Comparison of ENCODE assay signal across 26 mouse cellular contexts in genomic region chr7:142321637-142322306, GRCm38 (mm10). TPM values are rescaled to one million over a fixed set of nuclear protein-coding genes. Genes with fewer than 3 reads are reported as not detected.
DNase-seq lines count a peak whose midpoint lies in the region; ATAC-seq and TF ChIP-seq lines count a peak whose summit lies in the region.
"Not testable (repeated sequence)": the region's sequence is repeated elsewhere in the genome, so short reads cannot be mapped to it uniquely, and the experiment has no call there.
"Had no signal": no experiment of that assay in that cellular context is flagged by ENCODE, and none has a peak within 500 bp of the region (broad histone marks: within the 10 kb centered on the region; RNA-seq: fewer than 3 reads in every experiment).

No protein-coding gene starts in this region.

- not testable (repeated sequence) for H3K36me3 ChIP-seq in embryonic facial prominence, embryonic 13.5 days; heart, embryonic 11.5 days (ENCODE audit: control insufficient read depth, insufficient read depth, low read length); heart, postnatal 0 days (replicated peaks; ENCODE audit: control insufficient read depth, insufficient read depth, low read length); intestine, embryonic 14.5 days (ENCODE audit: control insufficient read depth, insufficient read depth, low read length); limb, embryonic 12.5 days; neural tube, embryonic 13.5 days; stomach, postnatal 0 days (ENCODE audit: control insufficient read depth, insufficient read depth, low read length)

- ATAC-seq in embryonic facial prominence, embryonic 13.5 days (ENCODE audit: insufficient number of reproducible peaks, insufficient read depth, low FRiP score, low TSS enrichment, low read depth); heart, embryonic 11.5 days (replicated peaks; ENCODE audit: insufficient number of reproducible peaks, low FRiP score, low TSS enrichment); heart, postnatal 0 days (ENCODE audit: insufficient read depth, low read depth); intestine, embryonic 14.5 days (replicated peaks; ENCODE audit: low FRiP score, low TSS enrichment, low read depth); limb, embryonic 12.5 days (ENCODE audit: insufficient number of reproducible peaks, insufficient read depth, low FRiP score, low TSS enrichment, low read depth); neural tube, embryonic 13.5 days (ENCODE audit: low read depth); stomach, postnatal 0 days (ENCODE audit: low FRiP score, low TSS enrichment): not testable (repeated sequence)

- not testable (repeated sequence) for H3K9ac ChIP-seq in embryonic facial prominence, embryonic 13.5 days; heart, embryonic 11.5 days (ENCODE audit: low read depth, low read length); heart, postnatal 0 days (replicated peaks; ENCODE audit: low read depth, low read length); intestine, embryonic 14.5 days (ENCODE audit: low read length); limb, embryonic 12.5 days (replicated peaks); neural tube, embryonic 13.5 days; stomach, postnatal 0 days (ENCODE audit: low read length)

- H3K4me3 ChIP-seq in embryonic facial prominence, embryonic 13.5 days; heart, embryonic 11.5 days (ENCODE audit: low read depth, low read length); heart, postnatal 0 days (ENCODE audit: low read depth, low read length); intestine, embryonic 14.5 days (ENCODE audit: low read depth, low read length); limb, embryonic 12.5 days (replicated peaks); neural tube, embryonic 13.5 days; stomach, postnatal 0 days (ENCODE audit: low read depth, low read length): not testable (repeated sequence)

- DNase-seq in heart, postnatal 0 days (ENCODE audit: low spot score); intestine, embryonic 14.5 days (ENCODE audit: low spot score); stomach, postnatal 0 days (ENCODE audit: low spot score): not testable (repeated sequence)

- H3K4me2 ChIP-seq in embryonic facial prominence, embryonic 13.5 days; heart, embryonic 11.5 days; heart, postnatal 0 days (ENCODE audit: low read depth, low read length); intestine, embryonic 14.5 days (ENCODE audit: low read length); limb, embryonic 12.5 days; neural tube, embryonic 13.5 days; stomach, postnatal 0 days (replicated peaks; ENCODE audit: low read depth): not testable (repeated sequence)

- not testable (repeated sequence) for H3K27me3 ChIP-seq in embryonic facial prominence, embryonic 13.5 days; heart, embryonic 11.5 days (ENCODE audit: control insufficient read depth, insufficient read depth, low read length); heart, postnatal 0 days (ENCODE audit: control insufficient read depth, insufficient read depth, low read length); intestine, embryonic 14.5 days (replicated peaks; ENCODE audit: control insufficient read depth, insufficient read depth, low read length); limb, embryonic 12.5 days; neural tube, embryonic 13.5 days; stomach, postnatal 0 days (ENCODE audit: control insufficient read depth, insufficient read depth, low read length)

- not testable (repeated sequence) for TF ChIP-seq EP300 in heart, postnatal 0 days (IDR thresholded peaks at IDR 0.05; ENCODE audit: low read depth); stomach, postnatal 0 days (optimal IDR thresholded peaks at IDR 0.05)

- TF ChIP-seq CTCF in heart, postnatal 0 days (IDR thresholded peaks at IDR 0.05; ENCODE audit: low read depth); stomach, postnatal 0 days (IDR thresholded peaks at IDR 0.05; ENCODE audit: low read depth): not testable (repeated sequence)

- H3K27ac ChIP-seq in embryonic facial prominence, embryonic 13.5 days, result peak overlapping the region; percentile 73
- peak overlapping the region; percentile 41; the same call in 1 of the 2 replicates for H3K27ac ChIP-seq in heart, embryonic 11.5 days (ENCODE audit: low read depth, low read length)
- H3K27ac ChIP-seq in heart, postnatal 0 days (ENCODE audit: low read depth), result peak overlapping the region; percentile 50; the same call in 1 of the 2 replicates
- peak overlapping the region; percentile 76 for H3K27ac ChIP-seq in intestine, embryonic 14.5 days (ENCODE audit: low read depth)
- peak overlapping the region; percentile 86 for H3K27ac ChIP-seq in limb, embryonic 12.5 days
- H3K27ac ChIP-seq in neural tube, embryonic 13.5 days (replicated peaks), result peak overlapping the region; percentile 33; the same call in 1 of the 2 replicates
- H3K27ac ChIP-seq in stomach, postnatal 0 days (replicated peaks), result peak overlapping the region; percentile 78

- 28% methylated on average over 7 of the region's 10 CpGs for WGBS in embryonic facial prominence, embryonic 13.5 days
- WGBS in heart, embryonic 11.5 days (ENCODE audit: insufficient replicate concordance), result 48% methylated on average over 4 of the region's 10 CpGs
- 75% methylated on average over 3 of the region's 10 CpGs for WGBS in heart, postnatal 0 days
- WGBS in intestine, embryonic 14.5 days, result 36% methylated on average over 5 of the region's 10 CpGs
- 12% methylated on average over 6 of the region's 10 CpGs for WGBS in limb, embryonic 12.5 days
- WGBS in neural tube, embryonic 13.5 days, result 55% methylated on average over 4 of the region's 10 CpGs
- WGBS in stomach, postnatal 0 days, result 56% methylated on average over 3 of the region's 10 CpGs

- H3K4me1 ChIP-seq in embryonic facial prominence, embryonic 13.5 days, result peaks cover 20% of the 10 kb centered on the region
- peaks cover 40% of the 10 kb centered on the region for H3K4me1 ChIP-seq in heart, embryonic 11.5 days (ENCODE audit: control insufficient read depth, insufficient read depth, low read length)
- not testable (repeated sequence) for H3K4me1 ChIP-seq in heart, postnatal 0 days (ENCODE audit: control insufficient read depth, insufficient read depth); stomach, postnatal 0 days (replicated peaks; ENCODE audit: control insufficient read depth, insufficient read depth)
- H3K4me1 ChIP-seq in intestine, embryonic 14.5 days (replicated peaks; ENCODE audit: control insufficient read depth, insufficient read depth, low read length), result peaks cover 47% of the 10 kb centered on the region
- peaks cover 31% of the 10 kb centered on the region for H3K4me1 ChIP-seq in limb, embryonic 12.5 days (replicated peaks)
- peaks cover 34% of the 10 kb centered on the region for H3K4me1 ChIP-seq in neural tube, embryonic 13.5 days (replicated peaks)

- H3K9me3 ChIP-seq in embryonic facial prominence, embryonic 13.5 days; heart, embryonic 11.5 days (replicated peaks; ENCODE audit: control insufficient read depth, low read length); heart, postnatal 0 days (replicated peaks; ENCODE audit: control insufficient read depth, low read length); intestine, embryonic 14.5 days (ENCODE audit: control insufficient read depth, low read length); limb, embryonic 12.5 days; neural tube, embryonic 13.5 days; stomach, postnatal 0 days (ENCODE audit: control insufficient read depth, low read length): not testable (repeated sequence)

RNA-seq across cellular contexts. Expression of gene Krtap5-4, which starts 18.4 kb away (rescaled TPM):
- polyA plus RNA-seq in embryonic facial prominence, embryonic 13.5 days (2015; fragmentation: Nextera tagmentation; extraction: Ambion mirVana), result not detected in 2 replicates
- 0.26 TPM in 1 of 2 replicates, not detected in the other for polyA plus RNA-seq in heart, embryonic 11.5 days (2014; fragmentation: Nextera tagmentation; extraction: Ambion mirVana)
- total RNA-seq in heart, postnatal 0 days (2014; rRNA removed; ENCODE audit: low replicate concordance), result not detected in 2 replicates
- polyA plus RNA-seq in heart, postnatal 0 days (2015; fragmentation: Nextera tagmentation; extraction: Ambion mirVana), result not detected in 2 replicates
- not detected in 2 replicates for polyA plus RNA-seq in intestine, embryonic 14.5 days (2014; fragmentation: Nextera tagmentation; extraction: Ambion mirVana)
- not detected in 2 replicates for polyA plus RNA-seq in limb, embryonic 12.5 days (2016; fragmentation: Nextera tagmentation; extraction: Ambion mirVana)
- not detected in 2 replicates for polyA plus RNA-seq in neural tube, embryonic 13.5 days (2015; fragmentation: Nextera tagmentation; extraction: Ambion mirVana)
- not detected in 2 replicates for polyA plus RNA-seq in stomach, postnatal 0 days (2015; fragmentation: Nextera tagmentation; extraction: Ambion mirVana)
- total RNA-seq: adrenal gland, postnatal 14 days; gastrocnemius, adult 18-20 months; gastrocnemius, postnatal 25 days; heart, postnatal 4 days; hindbrain, postnatal 0 days; left cerebral cortex, postnatal 10 days; megakaryocyte-erythroid progenitor cell, adult 5-6 weeks; monocyte, adult 5-6 weeks; neutrophil, adult 5-6 weeks had no signal
- polyA plus RNA-seq: CD4-positive, CD25-positive, alpha-beta regulatory T cell, adult 4 months; forebrain, embryonic 15.5 days; frontal cortex, adult 2 months; hindbrain, postnatal 0 days; intestine, postnatal 0 days; limb, embryonic 15.5 days; liver, embryonic 13.5 days; macrophage; midbrain, embryonic 14.5 days; testis, adult 2 months had no signal

RNA-seq across cellular contexts. Expression of gene Krtap5-1, which starts 24.9 kb away (rescaled TPM):
- polyA plus RNA-seq in embryonic facial prominence, embryonic 13.5 days (2015; fragmentation: Nextera tagmentation; extraction: Ambion mirVana), result not detected in 2 replicates
- polyA plus RNA-seq in heart, embryonic 11.5 days (2014; fragmentation: Nextera tagmentation; extraction: Ambion mirVana), result not detected in 2 replicates
- total RNA-seq in heart, postnatal 0 days (2014; rRNA removed; ENCODE audit: low replicate concordance), result not detected in 2 replicates
- polyA plus RNA-seq in heart, postnatal 0 days (2015; fragmentation: Nextera tagmentation; extraction: Ambion mirVana), result not detected in 2 replicates
- 0.42 TPM in 1 of 2 replicates, not detected in the other for polyA plus RNA-seq in intestine, embryonic 14.5 days (2014; fragmentation: Nextera tagmentation; extraction: Ambion mirVana)
- not detected in 2 replicates for polyA plus RNA-seq in limb, embryonic 12.5 days (2016; fragmentation: Nextera tagmentation; extraction: Ambion mirVana)
- polyA plus RNA-seq in neural tube, embryonic 13.5 days (2015; fragmentation: Nextera tagmentation; extraction: Ambion mirVana), result not detected in 2 replicates
- not detected in 2 replicates for polyA plus RNA-seq in stomach, postnatal 0 days (2015; fragmentation: Nextera tagmentation; extraction: Ambion mirVana)
- total RNA-seq: adrenal gland, postnatal 14 days; gastrocnemius, adult 18-20 months; gastrocnemius, postnatal 25 days; heart, postnatal 4 days; hindbrain, postnatal 0 days; left cerebral cortex, postnatal 10 days; megakaryocyte-erythroid progenitor cell, adult 5-6 weeks; monocyte, adult 5-6 weeks; neutrophil, adult 5-6 weeks had no signal
- polyA plus RNA-seq: CD4-positive, CD25-positive, alpha-beta regulatory T cell, adult 4 months; forebrain, embryonic 15.5 days; frontal cortex, adult 2 months; heart, embryonic 14.5 days; hindbrain, postnatal 0 days; intestine, postnatal 0 days; limb, embryonic 15.5 days; liver, embryonic 13.5 days; macrophage; midbrain, embryonic 14.5 days; testis, adult 2 months had no signal

RNA-seq across cellular contexts. Expression of gene Gm4559, which starts 47.6 kb away (rescaled TPM):
- polyA plus RNA-seq in embryonic facial prominence, embryonic 13.5 days (2015; fragmentation: Nextera tagmentation; extraction: Ambion mirVana), result not detected in 2 replicates
- polyA plus RNA-seq in heart, embryonic 11.5 days (2014; fragmentation: Nextera tagmentation; extraction: Ambion mirVana), result not detected in 2 replicates
- total RNA-seq in heart, postnatal 0 days (2014; rRNA removed; ENCODE audit: low replicate concordance), result not detected in 2 replicates
- polyA plus RNA-seq in heart, postnatal 0 days (2015; fragmentation: Nextera tagmentation; extraction: Ambion mirVana), result not detected in 2 replicates
- polyA plus RNA-seq in intestine, embryonic 14.5 days (2014; fragmentation: Nextera tagmentation; extraction: Ambion mirVana), result not detected in 2 replicates
- polyA plus RNA-seq in limb, embryonic 12.5 days (2016; fragmentation: Nextera tagmentation; extraction: Ambion mirVana), result not detected in 2 replicates
- polyA plus RNA-seq in neural tube, embryonic 13.5 days (2015; fragmentation: Nextera tagmentation; extraction: Ambion mirVana), result not detected in 2 replicates
- not detected in 2 replicates for polyA plus RNA-seq in stomach, postnatal 0 days (2015; fragmentation: Nextera tagmentation; extraction: Ambion mirVana)
- total RNA-seq: adrenal gland, postnatal 14 days; gastrocnemius, adult 18-20 months; gastrocnemius, postnatal 25 days; heart, postnatal 4 days; hindbrain, postnatal 0 days; left cerebral cortex, postnatal 10 days; megakaryocyte-erythroid progenitor cell, adult 5-6 weeks; monocyte, adult 5-6 weeks; neutrophil, adult 5-6 weeks had no signal
- polyA plus RNA-seq: CD4-positive, CD25-positive, alpha-beta regulatory T cell, adult 4 months; forebrain, embryonic 15.5 days; frontal cortex, adult 2 months; heart, embryonic 14.5 days; hindbrain, postnatal 0 days; intestine, postnatal 0 days; limb, embryonic 15.5 days; liver, embryonic 13.5 days; macrophage; midbrain, embryonic 14.5 days; testis, adult 2 months had no signal

RNA-seq across cellular contexts. Expression of gene Ifitm10, which starts 51.8 kb away (rescaled TPM):
- 2.5 and 3.3 TPM in 2 replicates for polyA plus RNA-seq in embryonic facial prominence, embryonic 13.5 days (2015; fragmentation: Nextera tagmentation; extraction: Ambion mirVana)
- 7.6 and 8.3 TPM in 2 replicates for polyA plus RNA-seq in heart, embryonic 11.5 days (2014; fragmentation: Nextera tagmentation; extraction: Ambion mirVana)
- 0.62 and 4.0 TPM in 2 replicates for total RNA-seq in heart, postnatal 0 days (2014; rRNA removed; ENCODE audit: low replicate concordance)
- 3.4 and 3.9 TPM in 2 replicates for polyA plus RNA-seq in heart, postnatal 0 days (2015; fragmentation: Nextera tagmentation; extraction: Ambion mirVana)
- 1.7 and 2.1 TPM in 2 replicates for polyA plus RNA-seq in intestine, embryonic 14.5 days (2014; fragmentation: Nextera tagmentation; extraction: Ambion mirVana)
- polyA plus RNA-seq in limb, embryonic 12.5 days (2016; fragmentation: Nextera tagmentation; extraction: Ambion mirVana), result 0.27 and 0.33 TPM in 2 replicates
- polyA plus RNA-seq in neural tube, embryonic 13.5 days (2015; fragmentation: Nextera tagmentation; extraction: Ambion mirVana), result 2.5 and 3.0 TPM in 2 replicates
- 9.9 and 12.0 TPM in 2 replicates for polyA plus RNA-seq in stomach, postnatal 0 days (2015; fragmentation: Nextera tagmentation; extraction: Ambion mirVana)
- total RNA-seq: megakaryocyte-erythroid progenitor cell, adult 5-6 weeks had no signal
- polyA plus RNA-seq: macrophage; testis, adult 2 months had no signal

Comparison
In these comparisons a context has a peak if more than half of its experiments do, and no peak if none do; other contexts are left out.
1. H3K27ac ChIP-seq: peak in every context shown above with its lines; median percentile 86 in limb, embryonic 12.5 days; 78 in stomach, postnatal 0 days; 76 in intestine, embryonic 14.5 days; 73 in embryonic facial prominence, embryonic 13.5 days; 50 in heart, postnatal 0 days; 41 in heart, embryonic 11.5 days; 33 in neural tube, embryonic 13.5 days.